Mouse (Mus musculus): ENCODE measurements around the gene Cd47.

Cd47 gene

DNA sequence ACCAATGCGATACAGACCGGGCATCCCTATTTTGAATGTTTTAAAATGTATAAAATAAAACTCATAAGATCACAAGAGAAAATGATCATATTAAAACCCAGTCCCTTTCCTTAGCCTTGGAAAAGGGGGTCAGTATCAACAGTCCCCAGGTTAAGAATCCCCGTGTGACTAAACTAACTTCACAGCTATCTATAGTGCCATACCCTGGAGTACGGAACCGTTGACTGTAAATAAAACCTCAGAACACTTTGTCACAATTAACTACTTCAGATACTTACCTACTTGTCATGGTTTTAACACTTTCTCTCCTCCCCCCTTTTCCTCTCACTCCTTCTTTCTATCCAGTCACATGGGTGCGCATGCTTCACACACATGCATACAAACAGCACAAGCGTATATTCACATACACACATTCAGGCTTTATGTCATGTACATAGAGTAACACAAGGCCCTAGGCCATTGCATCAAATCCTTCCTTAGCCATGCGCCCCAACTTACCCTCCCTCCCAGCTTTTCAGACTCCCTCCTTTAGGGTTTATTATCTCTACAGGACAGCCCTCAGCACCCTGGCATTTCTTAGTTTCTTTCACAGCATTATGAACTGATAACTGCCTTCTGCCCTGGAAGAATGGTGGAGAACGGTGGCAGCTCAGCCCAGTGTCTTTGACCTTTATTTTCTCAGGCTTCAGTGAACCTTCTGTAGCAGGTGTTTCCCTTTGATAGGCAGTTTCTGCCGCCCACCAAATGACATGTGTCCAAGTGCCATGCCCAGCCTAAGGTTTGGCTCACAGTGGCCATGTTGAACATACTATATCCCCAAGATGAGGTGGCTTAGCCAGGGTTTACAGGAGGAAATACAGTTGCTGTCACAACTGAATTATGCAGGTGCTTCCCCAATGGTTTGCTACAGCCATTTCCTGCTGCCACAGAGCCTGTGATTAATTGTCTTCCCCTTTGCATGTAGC lies at the start of gene Cd47:
Gene Cd47, plus strand, starts transcription at position 937 of the 965 bp plus-strand sequence.
- in situ Hi-C loops (cut with MboI, MseI): loop anchor here (25.0 kb wide), 1 partner anchor 1887 kb away; no protein-coding TSS in a partner anchor

DNA sequence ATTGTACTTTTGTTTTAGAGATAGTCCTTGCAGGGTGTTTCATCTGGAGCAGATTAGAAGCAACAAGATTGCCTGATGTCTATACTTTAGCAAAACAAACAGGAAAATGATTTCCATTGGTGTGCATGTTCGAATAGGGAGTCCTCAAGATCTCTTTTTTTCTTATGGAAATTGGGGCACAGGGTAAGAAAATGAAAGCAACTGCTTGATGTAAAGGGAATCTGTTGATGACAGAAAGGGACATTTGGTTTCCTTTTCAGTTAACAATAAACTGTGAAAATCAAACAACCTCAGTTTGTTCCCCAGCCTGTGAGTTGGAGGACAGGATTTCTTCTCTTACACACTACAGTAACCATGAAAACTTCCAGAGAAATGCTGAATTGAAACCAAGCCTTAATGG lies 47.4 kb upstream of the Cd47 start:
- in situ Hi-C loops (cut with MboI, MseI): no loop called here

DNA sequence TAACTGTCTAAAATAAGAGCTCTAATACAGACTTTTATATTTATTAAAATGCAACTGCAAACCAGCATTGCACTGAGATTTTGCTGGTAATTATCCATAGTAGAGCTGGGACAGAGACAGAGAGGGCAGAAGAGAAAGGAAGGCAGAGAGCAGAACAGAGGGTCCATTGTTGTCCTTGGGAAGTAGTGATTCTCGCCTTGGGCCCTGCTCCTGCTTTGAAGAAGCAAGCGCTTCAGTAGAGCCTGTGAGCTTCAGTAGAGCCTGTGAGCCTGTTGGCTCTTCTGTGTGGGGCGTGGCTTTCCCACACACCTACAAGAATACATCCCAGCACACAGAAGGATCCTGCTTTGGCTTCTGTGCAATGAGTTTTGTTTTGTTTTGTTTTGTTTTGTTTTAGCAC lies 47.0 kb upstream of the Cd47 start:
- in situ Hi-C loops (cut with MboI, MseI): no loop called here

DNA sequence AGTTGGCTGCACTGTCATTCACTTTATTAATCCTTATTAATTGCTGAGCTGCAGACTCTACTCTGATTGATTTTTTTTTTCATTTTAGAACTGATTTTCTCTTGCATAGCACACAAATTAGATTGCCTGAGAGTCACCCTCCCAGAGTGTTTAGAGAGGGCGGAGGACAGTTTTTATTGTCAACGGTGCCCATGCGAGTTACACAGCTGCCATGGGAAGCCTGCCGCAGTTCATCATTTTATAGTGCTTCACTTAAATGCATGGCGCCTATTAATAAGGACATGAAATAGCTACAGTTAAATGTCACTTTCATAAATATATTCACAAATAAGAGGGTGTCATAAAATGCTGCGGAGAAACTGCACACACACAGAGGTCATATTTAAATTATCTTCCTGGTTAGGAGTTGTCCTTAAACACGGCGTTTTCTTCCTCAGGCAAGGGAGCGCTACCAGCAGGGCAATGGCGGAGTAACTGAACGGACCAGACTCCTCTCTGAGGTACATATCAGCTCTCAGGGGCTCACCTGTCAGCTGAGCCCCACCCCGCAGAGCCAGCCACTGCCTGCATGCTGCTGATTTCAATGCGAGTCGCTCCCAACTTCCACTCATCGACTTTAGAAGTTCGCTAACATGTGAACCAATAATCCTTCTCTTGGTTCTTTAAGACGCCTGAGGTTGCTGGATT lies 39.7 kb upstream of the Cd47 start:
- in situ Hi-C loops (cut with MboI, MseI): no loop called here

GRCm38 (mm10) chr16:49761981-49762380 lies 38.4 kb upstream of the Cd47 start:
- in situ Hi-C loops (cut with MboI, MseI): no loop called here

DNA sequence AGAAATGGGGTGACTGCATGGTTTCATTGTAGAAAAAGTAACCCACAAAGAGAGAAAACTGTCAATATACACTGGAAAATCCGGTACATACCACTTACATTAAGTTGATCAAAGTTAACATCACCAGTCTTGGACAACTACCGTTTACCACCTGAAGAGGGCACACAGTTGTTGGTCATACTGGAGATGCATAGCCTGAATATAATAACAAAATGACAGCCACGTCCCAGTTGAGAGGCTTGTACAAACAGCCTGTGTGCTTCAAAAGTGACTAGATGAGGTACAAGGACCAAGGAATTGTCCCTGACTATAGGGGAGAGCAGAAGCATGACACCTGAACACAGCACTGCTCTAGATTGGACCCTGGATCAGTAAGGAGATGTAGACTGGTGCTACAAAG lies 34.0 kb upstream of the Cd47 start:
- in situ Hi-C loops (cut with MboI, MseI): no loop called here

DNA sequence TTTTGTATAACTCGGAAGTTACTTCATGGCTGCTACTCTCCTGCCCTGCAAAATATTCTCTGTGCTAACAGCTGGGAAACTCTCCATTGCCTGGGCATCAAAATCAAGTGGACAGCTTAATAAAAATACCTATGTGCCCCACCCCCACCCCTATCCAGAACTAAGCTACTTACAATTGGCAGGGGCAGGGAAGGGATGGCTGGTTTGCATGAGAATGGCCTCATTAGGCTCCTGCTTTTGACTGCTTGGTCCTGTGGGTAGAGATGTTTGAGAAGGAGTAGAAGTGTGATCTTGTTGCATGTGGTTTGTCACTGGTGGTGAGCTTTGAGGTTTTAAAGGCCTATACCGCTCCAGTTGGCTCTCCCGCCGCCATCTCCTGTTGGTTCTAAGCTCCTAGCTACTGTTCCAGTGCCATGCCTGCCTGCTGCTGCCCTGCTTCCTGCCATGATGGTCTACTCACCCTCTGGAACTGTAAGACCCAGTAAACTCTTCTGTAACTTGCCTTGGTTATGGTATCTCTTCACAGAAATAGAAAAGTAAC lies 31.8 kb upstream of the Cd47 start:
- in situ Hi-C loops (cut with MboI, MseI): no loop called here

DNA sequence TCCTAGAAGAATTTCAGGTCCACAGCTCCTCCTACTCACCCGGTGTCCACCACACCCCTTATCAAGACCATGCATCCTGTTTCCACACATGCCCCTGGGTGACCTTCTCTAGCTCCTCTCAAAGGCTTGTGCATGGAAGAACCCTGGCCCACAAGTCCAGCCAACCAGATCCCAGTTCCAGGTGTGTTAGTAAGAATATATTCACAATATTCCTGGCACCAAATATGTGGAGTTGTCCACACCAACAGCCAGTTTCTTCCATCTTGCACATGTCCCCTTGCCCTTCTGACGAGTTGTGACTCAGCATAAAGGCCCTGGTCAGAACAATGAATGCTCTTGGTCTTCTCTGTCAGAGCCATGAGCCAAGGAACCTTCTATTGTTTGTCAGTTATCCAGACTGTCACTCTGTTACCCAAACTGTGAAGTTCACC lies 30.5 kb upstream of the Cd47 start:
- in situ Hi-C loops (cut with MboI, MseI): no loop called here

- in situ Hi-C loops (cut with MboI, MseI): no loop called here
These were observed 29.8 kb upstream of the Cd47 start for GRCm38 (mm10) chr16:49770320-49771189.

- in situ Hi-C loops (cut with MboI, MseI): no loop called here
These were observed 28.5 kb upstream of the Cd47 start for GRCm38 (mm10) chr16:49771609-49772396.

DNA sequence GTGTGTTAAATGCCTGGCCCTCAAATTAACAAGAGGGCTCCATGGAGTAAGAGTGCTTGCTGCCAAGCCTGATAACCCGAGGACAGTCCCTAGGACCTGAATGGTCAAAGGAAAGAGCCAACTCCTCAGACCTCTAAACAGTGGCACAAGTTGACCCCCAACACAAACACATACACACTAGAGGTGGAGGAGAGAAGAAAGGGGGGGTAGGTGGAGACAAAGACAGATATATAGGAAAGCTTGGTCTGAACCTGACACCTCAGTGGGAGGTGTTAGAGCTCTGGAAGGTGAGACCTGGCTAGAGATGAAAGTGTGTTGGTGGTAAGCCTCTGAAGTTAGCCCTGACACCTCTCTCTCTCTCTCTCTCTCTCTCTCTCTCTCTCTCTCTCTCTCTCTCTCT lies 27.8 kb upstream of the Cd47 start:
- in situ Hi-C loops (cut with MboI, MseI): no loop called here

DNA sequence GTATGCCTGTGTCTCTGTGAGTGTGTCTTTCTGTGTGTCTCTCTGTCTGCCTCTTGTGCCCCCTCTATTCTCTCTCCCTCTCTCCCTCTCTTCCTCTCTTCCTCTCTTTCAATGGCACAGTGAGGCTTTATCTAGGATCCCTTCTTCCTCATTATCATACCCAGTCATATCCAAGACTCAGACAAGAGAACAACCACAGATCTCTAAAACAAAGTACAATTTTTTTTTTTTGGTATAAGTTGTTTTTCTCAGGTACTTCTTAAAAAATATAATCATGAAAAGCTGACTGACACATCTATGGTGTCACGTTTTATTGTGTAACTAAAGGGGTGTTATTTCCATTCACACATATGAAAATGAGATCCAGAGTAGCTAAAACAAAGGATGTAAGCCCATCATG lies 27.3 kb upstream of the Cd47 start:
- in situ Hi-C loops (cut with MboI, MseI): no loop called here

DNA sequence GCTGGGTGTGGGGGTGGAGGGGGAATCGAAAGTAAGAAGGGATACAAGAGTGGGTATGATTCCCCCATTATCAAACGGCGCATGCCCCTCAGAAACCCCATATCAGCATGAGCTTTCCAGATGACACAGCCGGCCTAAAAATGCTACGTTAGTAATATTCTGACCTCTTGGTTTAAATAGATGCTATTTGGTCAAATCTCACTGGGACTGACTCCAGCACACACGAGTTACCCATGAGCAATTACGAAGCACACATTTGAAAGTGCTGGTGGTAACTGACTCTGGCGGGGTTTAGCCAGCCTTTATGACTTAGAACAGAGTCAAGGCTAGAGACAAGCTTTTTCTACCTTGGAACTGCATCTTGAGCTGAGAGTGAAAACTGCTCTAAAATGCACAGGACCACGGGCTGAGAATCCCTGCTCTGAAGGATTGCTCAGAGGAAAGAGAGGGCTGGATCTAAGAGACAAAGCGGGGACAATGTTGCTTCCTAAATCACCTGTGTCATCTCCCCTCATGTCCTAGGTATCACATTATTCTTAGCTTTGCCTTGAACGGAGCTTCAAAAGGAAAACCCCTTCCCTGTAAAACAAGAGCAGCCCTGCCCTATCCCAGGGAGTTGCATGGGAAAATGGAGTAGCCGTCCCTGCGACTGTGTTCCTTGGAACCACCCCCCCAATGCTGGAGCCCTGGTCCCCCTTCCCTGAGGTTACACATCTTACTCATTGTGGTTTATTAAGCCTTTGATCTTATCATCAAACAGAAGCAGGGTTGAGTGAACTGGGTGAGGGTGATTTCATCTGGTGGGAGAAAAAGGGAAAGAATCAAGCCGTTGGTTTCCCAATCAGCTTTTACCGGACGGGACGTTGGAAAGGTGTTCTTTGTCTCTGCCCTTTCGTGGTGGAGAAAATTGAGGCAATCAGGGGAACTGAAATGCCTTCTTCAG lies 26.0 kb upstream of the Cd47 start:
- in situ Hi-C loops (cut with MboI, MseI): loop anchor here (5.0 to 25.0 kb wide), 2 partner anchors 78 to 1913 kb away; no protein-coding TSS in a partner anchor

- in situ Hi-C loops (cut with MboI, MseI): loop anchor here (5.0 to 25.0 kb wide), 2 partner anchors 77 to 1912 kb away; no protein-coding TSS in a partner anchor
These were observed 25.0 kb upstream of the Cd47 start for GRCm38 (mm10) chr16:49775002-49775966.

DNA sequence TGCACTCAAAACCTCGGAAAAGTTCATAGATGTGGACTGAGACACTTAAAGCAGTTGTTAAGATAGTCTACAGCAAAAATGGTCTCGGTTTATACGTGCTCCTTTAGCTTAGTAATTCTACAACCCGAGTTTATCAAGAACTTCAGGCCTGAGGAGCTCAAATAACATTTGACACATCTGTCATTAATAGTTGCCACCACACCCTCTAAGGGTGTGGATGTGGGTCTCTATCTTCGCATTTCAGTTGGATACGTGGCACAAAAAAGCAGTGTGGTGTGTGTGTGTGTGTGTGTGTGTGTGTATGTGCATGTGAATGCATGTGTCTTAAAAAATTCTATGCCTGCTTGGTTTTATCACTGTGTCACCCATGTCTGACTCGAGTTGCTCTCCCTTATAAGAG lies 23.4 kb upstream of the Cd47 start:
- in situ Hi-C loops (cut with MboI, MseI): loop anchor here (5.0 to 25.0 kb wide), 2 partner anchors 75 to 1910 kb away; no protein-coding TSS in a partner anchor

- in situ Hi-C loops (cut with MboI, MseI): loop anchor here (25.0 kb wide), 1 partner anchor 1906 kb away; no protein-coding TSS in a partner anchor
These were observed 18.7 kb upstream of the Cd47 start for GRCm38 (mm10) chr16:49781556-49782156.

DNA sequence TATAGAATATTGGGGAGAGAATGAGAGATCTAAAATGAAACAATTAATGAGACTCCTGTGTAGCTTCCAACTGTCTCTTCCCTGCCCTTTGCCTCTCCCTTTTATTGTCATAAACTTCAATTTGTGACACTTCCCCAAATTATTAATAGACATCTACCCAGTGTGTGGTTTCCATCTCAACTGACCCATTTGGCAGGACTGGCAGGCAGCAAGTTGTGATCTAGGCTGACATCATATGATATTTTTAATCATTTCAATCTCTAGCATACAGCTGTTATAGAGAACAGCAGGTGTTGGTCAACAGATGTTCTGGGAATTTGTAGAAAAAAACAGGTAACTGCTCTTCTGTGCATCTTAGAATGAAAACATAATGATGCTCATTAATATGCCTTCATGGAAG lies 17.0 kb upstream of the Cd47 start:
- in situ Hi-C loops (cut with MboI, MseI): loop anchor here (25.0 kb wide), 1 partner anchor 1904 kb away; no protein-coding TSS in a partner anchor

Measured in T-helper 1 cell (primary cell).